Mouse (Mus musculus) gastrocnemius, adult 18-20 months (tissue): Measurements from ENCODE around the gene 4632433K11Rik. TPM values are rescaled to one million over a fixed set of nuclear protein-coding genes. Genes with fewer than 3 reads are reported as not detected.

Experiments
- DNase-seq: peaks from one replicate; pipeline ENCODE4 v3.0.0; 2021; ENCODE audit warnings: low spot score
- total RNA-seq, 2 experiments: library from RNA; stranded (reverse); gene quantifications; 2 replicates each; pipeline ENCODE4 v1.2.3; 2021

The 4632433K11Rik gene
- total RNA-seq, 2 experiments from 2014 or later, result not detected

- DNase-seq, result peak; percentile 99
Measured at GRCm38 (mm10) chr7:5020000-5020681, 13.8 kb upstream of the 4632433K11Rik start, which contains the start of the genes Zfp865 and Ccdc106. Gene Zfp865 (plus strand): TSS chr7:5020376. Gene Ccdc106 (plus strand): TSS chr7:5020553.

- DNase-seq, result peak; percentile 27
Measured at GRCm38 (mm10) chr7:5020685-5021084, 13.2 kb upstream of the 4632433K11Rik start.

- DNase-seq, result no peak
Measured at GRCm38 (mm10) chr7:5021197-5021596, 12.7 kb upstream of the 4632433K11Rik start.

GRCm38 (mm10) chr7:5029543-5029942 is 4.4 kb upstream of the 4632433K11Rik start:
- no peak for DNase-seq

GRCm38 (mm10) chr7:5029946-5030345 is 4.0 kb upstream of the 4632433K11Rik start:
- no peak for DNase-seq

- no peak for DNase-seq
Measured at GRCm38 (mm10) chr7:5030554-5031275, 3.2 kb upstream of the 4632433K11Rik start.

- DNase-seq, result no peak
Measured at GRCm38 (mm10) chr7:5031496-5031895, 2.4 kb upstream of the 4632433K11Rik start.

- DNase-seq, result no peak
Measured at GRCm38 (mm10) chr7:5035628-5036027, 1.7 kb downstream of the 4632433K11Rik start.

- DNase-seq, result no peak
Measured at GRCm38 (mm10) chr7:5036136-5036535, 2.2 kb downstream of the 4632433K11Rik start.

- DNase-seq, result no peak
Measured at GRCm38 (mm10) chr7:5037026-5037425, 3.1 kb downstream of the 4632433K11Rik start.

- DNase-seq, result no peak
Measured at GRCm38 (mm10) chr7:5037467-5037866, 3.5 kb downstream of the 4632433K11Rik start.

- DNase-seq, result peak; percentile 94
Measured at GRCm38 (mm10) chr7:5038109-5038732, 4.3 kb downstream of the 4632433K11Rik start, which contains the start of gene Zfp784. Gene Zfp784 (minus strand): TSS chr7:5038446.

GRCm38 (mm10) chr7:5038940-5039339 is 5.0 kb downstream of the 4632433K11Rik start:
- no peak for DNase-seq

GRCm38 (mm10) chr7:5044981-5045380 is 11.1 kb downstream of the 4632433K11Rik start:
- no peak for DNase-seq

- no peak for DNase-seq
Measured at GRCm38 (mm10) chr7:5046112-5046511, 12.2 kb downstream of the 4632433K11Rik start.

GRCm38 (mm10) chr7:5047313-5047712 is 13.4 kb downstream of the 4632433K11Rik start:
- peak; percentile 40 for DNase-seq

- DNase-seq, result peak; percentile 62
Measured at GRCm38 (mm10) chr7:5051193-5052192, 17.6 kb downstream of the 4632433K11Rik start, which contains the start of gene Zfp580. Gene Zfp580 (plus strand): TSS chr7:5051538.

- no peak for DNase-seq
Measured at GRCm38 (mm10) chr7:5052438-5052837, 18.5 kb downstream of the 4632433K11Rik start.

GRCm38 (mm10) chr7:5052931-5053343 is 19.0 kb downstream of the 4632433K11Rik start:
- DNase-seq, result no peak

- no peak for DNase-seq
Measured at GRCm38 (mm10) chr7:5053456-5054179, 19.7 kb downstream of the 4632433K11Rik start.
